Mouse (Mus musculus) CD4-positive naive resting alpha-beta T cell, adult 76 days (primary cell): ENCODE measurements around the gene Vmn2r106. TPM values are rescaled to one million over a fixed set of nuclear protein-coding genes. Genes with fewer than 3 reads are reported as not detected.

ENCODE experiments used
- total RNA-seq: library from RNA; stranded (reverse); gene quantifications from one replicate; pipeline ENCODE4 v1.2.4, GENCODE M21; 2023

Gene Vmn2r106
- total RNA-seq, result not detected

DNA sequence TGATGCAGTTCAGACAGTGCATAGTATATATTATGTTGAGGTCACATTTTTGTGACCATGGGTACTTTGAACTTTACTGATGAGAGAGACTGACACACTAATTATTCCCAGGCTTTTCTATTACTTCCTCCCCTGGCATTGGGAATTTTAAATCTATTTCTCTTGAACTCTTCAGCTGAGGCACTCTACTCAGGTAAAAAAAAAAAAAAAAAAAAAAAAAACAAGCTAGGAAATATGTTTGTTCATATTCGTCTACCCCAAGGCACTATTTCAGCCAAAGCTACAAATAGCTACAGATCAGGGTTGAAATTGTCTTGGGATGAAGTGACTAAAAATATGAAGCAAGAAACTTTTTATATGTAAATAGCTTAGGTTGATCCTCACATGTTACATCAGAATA lies at the start of gene Vmn2r106:
Gene Vmn2r106, minus strand, starts transcription at position 101 of the 400 bp plus-strand sequence.

DNA sequence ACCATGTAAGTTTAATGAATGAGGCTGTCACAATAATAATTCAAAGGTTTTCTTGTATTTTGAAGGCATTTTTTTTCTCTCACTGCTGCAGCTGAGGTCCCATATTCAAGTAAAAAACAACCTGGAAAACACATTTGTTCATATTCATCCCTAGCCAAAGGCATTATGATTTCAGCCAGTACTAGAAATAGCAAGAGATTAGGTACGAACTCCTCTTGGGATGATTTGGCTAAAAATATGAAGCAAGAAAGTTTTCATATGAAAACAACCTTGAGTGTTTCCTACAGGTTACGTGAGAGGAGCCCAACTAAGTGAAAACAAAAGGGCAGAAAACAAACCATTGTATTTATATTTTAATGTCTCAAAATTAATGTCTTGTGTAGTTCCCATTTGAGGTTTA lies 50.4 kb downstream of the Vmn2r106 start, which contains the start of gene Vmn2r105:
Gene Vmn2r105, minus strand, starts transcription at position 101 of the 400 bp plus-strand sequence.

Other genes with a start within 250 kb of the Vmn2r106 start
- not detected for gene Vmn2r104, start 237.2 kb downstream of the Vmn2r106 start, total RNA-seq
- gene Fpr-rs7, start 171.3 kb downstream of the Vmn2r106 start, total RNA-seq, result not detected
- not detected for gene Fpr-rs6, start 102.5 kb downstream of the Vmn2r106 start, total RNA-seq
- gene Vmn2r105, start 50.5 kb downstream of the Vmn2r106 start, total RNA-seq, result not detected
- gene Vmn2r107, start 59.7 kb upstream of the Vmn2r106 start, total RNA-seq, result not detected
- gene Vmn1r224, start 128.6 kb upstream of the Vmn2r106 start, total RNA-seq, result not detected
- gene Vmn2r108, start 195.8 kb upstream of the Vmn2r106 start, total RNA-seq, result not detected
- not detected for gene Vmn1r225, start 212.6 kb upstream of the Vmn2r106 start, total RNA-seq